8 mouse cellular contexts compared by ENCODE assay signal in the genomic region with DNA sequence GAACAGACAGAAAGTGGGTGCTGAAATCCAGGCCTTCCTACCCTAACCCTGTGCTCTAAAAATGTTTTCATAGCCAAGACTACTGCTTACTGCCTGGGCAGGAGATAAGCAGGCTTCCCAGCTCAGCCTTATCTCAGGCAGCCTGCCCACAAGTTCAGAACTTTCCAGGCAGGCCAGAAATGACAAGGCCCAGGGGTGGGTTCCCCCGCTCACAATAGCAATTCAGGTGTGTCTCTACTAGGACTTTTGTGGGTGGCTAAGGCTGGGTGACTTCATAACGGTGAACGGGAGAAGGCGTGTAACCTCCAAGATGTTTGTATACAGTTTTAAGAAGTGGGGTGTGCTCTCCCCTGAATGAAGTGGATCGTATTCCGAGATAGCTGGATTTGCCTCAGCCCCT. TPM values are rescaled to one million over a fixed set of nuclear protein-coding genes. Genes with fewer than 3 reads are reported as not detected.
A peak's percentile ranks its signal among the peaks of the same experiment; 100 is the strongest.
DNase-seq lines count a peak whose midpoint lies in the region; ATAC-seq and TF ChIP-seq lines count a peak whose summit lies in the region.

No protein-coding gene starts in this region.

- ATAC-seq in kidney, embryonic 14.5 days (ENCODE audit: low FRiP score, low TSS enrichment): peak; percentile 5; the same call in 1 of the 2 replicates
- ATAC-seq in heart, embryonic 11.5 days (replicated peaks; ENCODE audit: insufficient number of reproducible peaks, low FRiP score, low TSS enrichment): peak; percentile 76

- H3K27ac ChIP-seq in kidney, embryonic 14.5 days (ENCODE audit: low read depth, low read length): peak overlapping the region; percentile 95; the same call in 1 of the 2 replicates
- H3K27ac ChIP-seq in heart, embryonic 11.5 days (ENCODE audit: low read depth, low read length): peak overlapping the region; percentile 100
- H3K27ac ChIP-seq in liver, adult 2 months (replicated peaks; ENCODE audit: insufficient read depth, low read depth, low read length): peak overlapping the region; percentile 54

- TF ChIP-seq CTCF in brain, embryonic 14.5 days (IDR thresholded peaks at IDR 0.05; ENCODE audit: borderline replicate concordance, extremely low read depth, insufficient read depth, insufficient read length): no peak
- no peak for TF ChIP-seq CTCF in liver, adult 2 months (IDR thresholded peaks at IDR 0.05; ENCODE audit: low read depth, low read length)

- DNase-seq in kidney, adult 18-20 months: no peak
- DNase-seq in brain, embryonic 14.5 days (ENCODE audit: low read depth): peak; percentile 5
- peak; percentile 36 for DNase-seq in liver, adult 2 months (ENCODE audit: extremely low read depth, low read depth, low spot score)
- peak; percentile 57 to 58 for DNase-seq in spleen, postnatal 14 days (ENCODE audit: low spot score in 2 of 2)
- DNase-seq in retina, embryonic 14.5 days (ENCODE audit: low spot score): no peak
- no peak for DNase-seq in frontal cortex, postnatal 10 days (ENCODE audit: low spot score in 2 of 2)

- H3K4me1 ChIP-seq in kidney, embryonic 14.5 days (ENCODE audit: control insufficient read depth, insufficient read depth, low read length): peaks cover 12% of the 10 kb centered on the region; the same call in 1 of the 2 replicates
- peaks cover 16% of the 10 kb centered on the region for H3K4me1 ChIP-seq in heart, embryonic 11.5 days (ENCODE audit: control insufficient read depth, insufficient read depth, low read length)
- peaks cover 19% of the 10 kb centered on the region for H3K4me1 ChIP-seq in liver, adult 2 months (ENCODE audit: control insufficient read depth, insufficient read depth, low read length)

- no peaks in the 10 kb centered on the region for H3K27me3 ChIP-seq in kidney, embryonic 14.5 days (ENCODE audit: control insufficient read depth, insufficient read depth, low read length)
- H3K27me3 ChIP-seq in heart, embryonic 11.5 days (ENCODE audit: control insufficient read depth, insufficient read depth, low read length): no peaks in the 10 kb centered on the region
- H3K27me3 ChIP-seq in liver, adult 2 months (ENCODE audit: control insufficient read depth, insufficient read depth, low read length): no peaks in the 10 kb centered on the region

- peak overlapping the region; percentile 73 for H3K9ac ChIP-seq in kidney, embryonic 14.5 days (ENCODE audit: low read depth, low read length)
- peak overlapping the region; percentile 94 for H3K9ac ChIP-seq in heart, embryonic 11.5 days (ENCODE audit: low read depth, low read length)
- H3K9ac ChIP-seq in liver, adult 2 months (ENCODE audit: low read depth, low read length): peak overlapping the region; percentile 73

- H3K4me3 ChIP-seq in kidney, embryonic 14.5 days (ENCODE audit: low read length): peak overlapping the region; percentile 64
- peak overlapping the region; percentile 84 for H3K4me3 ChIP-seq in heart, embryonic 11.5 days (ENCODE audit: low read depth, low read length)
- H3K4me3 ChIP-seq in liver, adult 2 months (ENCODE audit: insufficient read depth, low read depth, low read length): peak overlapping the region; percentile 75

- peaks cover 45% of the 10 kb centered on the region for H3K36me3 ChIP-seq in kidney, embryonic 14.5 days (ENCODE audit: control insufficient read depth, insufficient read depth, low read length)
- H3K36me3 ChIP-seq in heart, embryonic 11.5 days (ENCODE audit: control insufficient read depth, insufficient read depth, low read length): peaks cover 17% of the 10 kb centered on the region
- peaks cover 3% of the 10 kb centered on the region; the same call in 1 of the 2 replicates for H3K36me3 ChIP-seq in liver, adult 2 months (ENCODE audit: control insufficient read depth, insufficient read depth, low read length)

- no peak for TF ChIP-seq POLR2A in brain, embryonic 14.5 days (IDR thresholded peaks at IDR 0.05; ENCODE audit: borderline replicate concordance, extremely low read depth, insufficient read depth, insufficient read length, poor library complexity, severe bottlenecking)
- TF ChIP-seq POLR2A in liver, adult 2 months (IDR thresholded peaks at IDR 0.05; ENCODE audit: extremely low read depth, insufficient read depth, low read length): no peak

- 8% methylated on average over 6 of the region's 6 CpGs for WGBS in kidney, embryonic 14.5 days
- WGBS in heart, embryonic 11.5 days (ENCODE audit: insufficient replicate concordance): 5% methylated on average over 6 of the region's 6 CpGs
- 2% methylated on average over 6 of the region's 6 CpGs for WGBS in liver, adult 2 months

- H3K79me2 ChIP-seq in liver, adult 2 months (ENCODE audit: control insufficient read depth, insufficient read depth, low read length): peaks cover 14% of the 10 kb centered on the region; the same call in 1 of the 2 replicates

- no peaks in the 10 kb centered on the region for H3K9me3 ChIP-seq in kidney, embryonic 14.5 days (ENCODE audit: control insufficient read depth, low read length)
- H3K9me3 ChIP-seq in heart, embryonic 11.5 days (replicated peaks; ENCODE audit: control insufficient read depth, low read length): no peaks in the 10 kb centered on the region

- peak overlapping the region; percentile 84 for H3K4me2 ChIP-seq in kidney, embryonic 14.5 days (replicated peaks; ENCODE audit: low read depth, low read length)
- H3K4me2 ChIP-seq in heart, embryonic 11.5 days: peak overlapping the region; percentile 63

RNA-seq across cellular contexts. Expression of a gene that starts 0.7 kb away (rescaled TPM):
- polyA plus RNA-seq in kidney, embryonic 14.5 days (2014; fragmentation: Nextera tagmentation; extraction: Ambion mirVana): 123 and 136 TPM in 2 replicates
- polyA plus RNA-seq in brain, embryonic 14.5 days (2012; rRNA removed): 40.9 and 48.9 TPM in 2 replicates
- polyA plus RNA-seq in heart, embryonic 11.5 days (2014; fragmentation: Nextera tagmentation; extraction: Ambion mirVana): 258 and 291 TPM in 2 replicates
- total RNA-seq in liver, adult 2 months (2014; rRNA removed): 61.3 and 67.7 TPM in 2 replicates
- polyA plus RNA-seq in liver, adult 2 months (2012; rRNA removed): 58.8 and 61.4 TPM in 2 replicates

RNA-seq across cellular contexts. Expression of a gene that starts 8.8 kb away (rescaled TPM):
- 413 and 421 TPM in 2 replicates for polyA plus RNA-seq in kidney, embryonic 14.5 days (2014; fragmentation: Nextera tagmentation; extraction: Ambion mirVana)
- polyA plus RNA-seq in brain, embryonic 14.5 days (2012; rRNA removed): 223 and 342 TPM in 2 replicates
- polyA plus RNA-seq in heart, embryonic 11.5 days (2014; fragmentation: Nextera tagmentation; extraction: Ambion mirVana): 199 and 232 TPM in 2 replicates
- 5.6 and 11.2 TPM in 2 replicates for total RNA-seq in liver, adult 2 months (2014; rRNA removed)
- polyA plus RNA-seq in liver, adult 2 months (2012; rRNA removed): 22.5 and 23.6 TPM in 2 replicates

RNA-seq across cellular contexts. Expression of a gene that starts 17.5 kb away (rescaled TPM):
- polyA plus RNA-seq in kidney, embryonic 14.5 days (2014; fragmentation: Nextera tagmentation; extraction: Ambion mirVana): 49.6 and 51.9 TPM in 2 replicates
- 47.2 and 54.4 TPM in 2 replicates for polyA plus RNA-seq in brain, embryonic 14.5 days (2012; rRNA removed)
- 40.2 and 46.3 TPM in 2 replicates for polyA plus RNA-seq in heart, embryonic 11.5 days (2014; fragmentation: Nextera tagmentation; extraction: Ambion mirVana)
- 8.7 and 13.1 TPM in 2 replicates for total RNA-seq in liver, adult 2 months (2014; rRNA removed)
- polyA plus RNA-seq in liver, adult 2 months (2012; rRNA removed): 57.4 and 71.7 TPM in 2 replicates

RNA-seq across cellular contexts. Expression of a gene that starts 18.2 kb away (rescaled TPM):
- 18.0 and 28.1 TPM in 2 replicates for polyA plus RNA-seq in kidney, embryonic 14.5 days (2014; fragmentation: Nextera tagmentation; extraction: Ambion mirVana)
- polyA plus RNA-seq in brain, embryonic 14.5 days (2012; rRNA removed): 33.7 and 40.9 TPM in 2 replicates
- 15.1 and 19.8 TPM in 2 replicates for polyA plus RNA-seq in heart, embryonic 11.5 days (2014; fragmentation: Nextera tagmentation; extraction: Ambion mirVana)
- total RNA-seq in liver, adult 2 months (2014; rRNA removed): 14.5 and 22.0 TPM in 2 replicates
- polyA plus RNA-seq in liver, adult 2 months (2012; rRNA removed): 15.9 and 17.0 TPM in 2 replicates

RNA-seq across cellular contexts. Expression of a gene that starts 23.2 kb away (rescaled TPM):
- polyA plus RNA-seq in kidney, embryonic 14.5 days (2014; fragmentation: Nextera tagmentation; extraction: Ambion mirVana): 6.7 and 7.6 TPM in 2 replicates
- polyA plus RNA-seq in brain, embryonic 14.5 days (2012; rRNA removed): 58.5 and 62.1 TPM in 2 replicates
- polyA plus RNA-seq in heart, embryonic 11.5 days (2014; fragmentation: Nextera tagmentation; extraction: Ambion mirVana): 4.7 and 7.1 TPM in 2 replicates
- 5.2 and 7.9 TPM in 2 replicates for total RNA-seq in liver, adult 2 months (2014; rRNA removed)
- 60.1 and 60.9 TPM in 2 replicates for polyA plus RNA-seq in liver, adult 2 months (2012; rRNA removed)

Comparison
In these comparisons a context has a peak if more than half of its experiments do, and no peak if none do; other contexts are left out.
1. DNase-seq: peak in brain, embryonic 14.5 days (single experiment), liver, adult 2 months (single experiment) and spleen, postnatal 14 days (2 of 2); none in kidney, adult 18-20 months (single experiment), retina, embryonic 14.5 days (single experiment) and frontal cortex, postnatal 10 days (0 of 2).
2. Peak in every context shown above with its lines, with median percentiles within 50 percentile points of each other: H3K27ac ChIP-seq, H3K4me3 ChIP-seq and H3K9ac ChIP-seq.